Mouse (Mus musculus) spleen, adult 2 months (tissue): Measurements from ENCODE around the gene Nthl1. TPM values are rescaled to one million over a fixed set of nuclear protein-coding genes. Genes with fewer than 3 reads are reported as not detected.

Experiments used
- DNase-seq, 2 experiments: peaks; one replicate each; pipeline versions ENCODE4 v3.0.0 to v3.0.0-alpha.2; 2012 to 2021; ENCODE audit warnings: low spot score in 2 of 2, low read depth in 1 of 2
- H3K27ac ChIP-seq: fragments of 200-500 bp; 2 replicates; pipeline ENCODE4 v1.5.1; 2012; ENCODE audit warnings: low read length, inconsistent platforms; ENCODE audit not compliant: insufficient read depth
- H3K27me3 ChIP-seq: fragments of 200-500 bp; 2 replicates; pipeline ENCODE4 v1.6.1; 2012; ENCODE audit warnings: mild to moderate bottlenecking, moderate library complexity, low read length, inconsistent platforms; ENCODE audit not compliant: control insufficient read depth, insufficient read depth
- H3K36me3 ChIP-seq: fragments of 200-500 bp; 2 replicates; pipeline ENCODE4 v1.6.1; 2012; ENCODE audit warnings: mild to moderate bottlenecking, low read length, inconsistent platforms; ENCODE audit not compliant: control insufficient read depth, insufficient read depth
- H3K4me1 ChIP-seq: fragments of 200-500 bp; 2 replicates; pipeline ENCODE4 v1.6.1; 2011; ENCODE audit warnings: inconsistent platforms; ENCODE audit not compliant: control insufficient read depth, insufficient read depth, insufficient read length
- H3K4me3 ChIP-seq: fragments of 200-500 bp; 2 replicates; pipeline ENCODE4 v1.5.1; 2011; ENCODE audit warnings: mild to moderate bottlenecking, inconsistent platforms; ENCODE audit not compliant: insufficient read depth, insufficient read length; ENCODE audit errors: extremely low read depth
- CTCF ChIP-seq: fragments of 200-500 bp; IDR thresholded peaks from 2 replicates; pipeline ENCODE4 v1.5.1; 2011; ENCODE audit warnings: mild to moderate bottlenecking, inconsistent platforms; ENCODE audit not compliant: insufficient read depth, insufficient read length, insufficient replicate concordance; ENCODE audit errors: extremely low read depth
- POLR2A ChIP-seq: fragments of 200-500 bp; IDR thresholded peaks from 2 replicates; pipeline ENCODE4 v1.6.1; 2011; ENCODE audit warnings: low read depth, low read length, inconsistent platforms
- WGBS: fragments of 180-500 bp; shearing (Covaris S2); methylation state at CpG from one replicate; pipeline ENCODE4 v1.1.7; 2018; 5-methylcytosine and 5-hydroxymethylcytosine counted together
- polyA plus RNA-seq: library from polyadenylated mRNA; depleted of rRNA; stranded (reverse); fragments of >200 nt; gene quantifications from 2 replicates; pipeline ENCODE4 v1.2.3, GENCODE M21; 2012

Nthl1 gene
- polyA plus RNA-seq, 1 experiment, result 8.1 TPM

GRCm38 (mm10) chr17:24628646-24629045 is 3.8 kb upstream of the Nthl1 start:
- WGBS, result 41% methylated on average over 5 of the region's 5 CpGs
- Histone ChIP-seq H3K27me3 (no peaks in the 10 kb centered on the region), H3K4me1 (peaks cover 7% of the 10 kb centered on the region; the same call in 1 of the 2 replicates), H3K27ac (no peak overlapping the region), H3K4me3 (no peak overlapping the region), H3K36me3 (peaks cover 18% of the 10 kb centered on the region)
- DNase-seq, result peak; percentile 9 to 66
- TF ChIP-seq POLR2A (no peak), CTCF (peak; percentile 96)

GRCm38 (mm10) chr17:24630072-24630471 is 2.4 kb upstream of the Nthl1 start:
- 91% methylated on average over 14 of the region's 14 CpGs for WGBS
- Histone ChIP-seq H3K4me3 (no peak overlapping the region), H3K36me3 (peaks cover 16% of the 10 kb centered on the region), H3K27ac (no peak overlapping the region), H3K27me3 (no peaks in the 10 kb centered on the region), H3K4me1 (peaks cover 7% of the 10 kb centered on the region; the same call in 1 of the 2 replicates)
- no peak for DNase-seq
- TF ChIP-seq CTCF, result no peak

- H3K4me3 ChIP-seq, result peak overlapping the region; percentile 67
- 15% methylated on average over 22 of the region's 22 CpGs for WGBS
- peak overlapping the region; percentile 60 for H3K27ac ChIP-seq
- no peak for DNase-seq
- H3K4me1 ChIP-seq, result peaks cover 7% of the 10 kb centered on the region; the same call in 1 of the 2 replicates
- no peaks in the 10 kb centered on the region for H3K27me3 ChIP-seq
- TF ChIP-seq POLR2A, result no peak
- no peak for TF ChIP-seq CTCF
- H3K36me3 ChIP-seq, result peaks cover 7% of the 10 kb centered on the region; the same call in 1 of the 2 replicates
These were observed 451 bp downstream of the Nthl1 start for GRCm38 (mm10) chr17:24632813-24633449.

DNA sequence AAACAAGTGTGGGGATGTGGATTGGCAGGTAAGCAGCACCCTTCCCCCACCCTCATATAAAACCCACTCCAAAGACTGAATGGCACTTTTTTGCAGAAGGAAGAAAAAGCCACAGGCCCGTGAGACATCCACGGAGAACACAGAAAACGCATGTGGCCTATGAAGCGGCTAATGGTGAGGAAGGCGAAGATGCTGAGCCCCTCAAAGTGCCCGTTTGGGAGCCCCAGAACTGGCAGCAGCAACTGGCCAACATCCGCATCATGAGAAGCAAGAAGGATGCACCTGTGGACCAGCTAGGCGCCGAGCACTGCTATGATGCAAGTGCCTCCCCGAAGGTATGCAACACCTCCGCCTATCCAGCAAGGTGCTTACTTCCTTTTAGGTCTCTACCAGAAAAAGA is 1.4 kb downstream of the Nthl1 start:
- WGBS, result 90% methylated on average over 11 of the region's 11 CpGs
- Histone ChIP-seq H3K4me1 (peaks cover 7% of the 10 kb centered on the region; the same call in 1 of the 2 replicates), H3K4me3 (no peak overlapping the region), H3K27ac (no peak overlapping the region), H3K27me3 (no peaks in the 10 kb centered on the region), H3K36me3 (peaks cover 7% of the 10 kb centered on the region; the same call in 1 of the 2 replicates)
- TF ChIP-seq CTCF (no peak), POLR2A (no peak)
- no peak for DNase-seq

DNA sequence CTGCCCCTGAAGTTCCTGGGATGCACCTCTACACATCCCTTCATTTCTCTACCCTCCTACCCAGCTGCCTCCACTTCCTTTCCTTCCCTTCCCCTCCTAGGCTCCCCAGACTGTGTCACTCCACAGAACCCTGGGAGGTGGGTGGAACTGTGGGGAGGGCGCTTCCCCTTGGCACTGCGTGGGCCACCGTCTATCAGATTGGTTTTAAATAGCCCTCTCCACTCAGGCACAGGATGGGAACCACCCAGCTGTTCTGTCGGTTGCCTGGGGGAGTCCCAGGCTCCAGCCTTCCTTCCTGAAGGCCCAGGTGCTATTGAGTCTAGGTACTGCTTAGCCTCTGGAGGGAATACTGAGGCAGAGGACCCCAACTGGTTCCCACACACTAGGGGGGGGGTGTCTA is 2.5 kb downstream of the Nthl1 start:
- Histone ChIP-seq H3K27me3 (no peaks in the 10 kb centered on the region), H3K27ac (no peak overlapping the region), H3K36me3 (peaks cover 4% of the 10 kb centered on the region; the same call in 1 of the 2 replicates), H3K4me3 (no peak overlapping the region), H3K4me1 (peaks cover 7% of the 10 kb centered on the region; the same call in 1 of the 2 replicates)
- 59% methylated on average over 4 of the region's 4 CpGs for WGBS
- no peak for TF ChIP-seq CTCF
- TF ChIP-seq POLR2A, result no peak
- DNase-seq, result no peak

- H3K27ac ChIP-seq, result no peak overlapping the region
- 90% methylated on average over 5 of the region's 5 CpGs for WGBS
- TF ChIP-seq POLR2A (no peak), CTCF (no peak)
- H3K27me3 ChIP-seq, result no peaks in the 10 kb centered on the region
- no peaks in the 10 kb centered on the region for H3K36me3 ChIP-seq
- peaks cover 7% of the 10 kb centered on the region; the same call in 1 of the 2 replicates for H3K4me1 ChIP-seq
- H3K4me3 ChIP-seq, result no peak overlapping the region
- DNase-seq, result no peak
These were observed 3.2 kb downstream of the Nthl1 start for GRCm38 (mm10) chr17:24635694-24636093.

- 88% methylated on average over 5 of the region's 5 CpGs for WGBS
- no peak overlapping the region for H3K27ac ChIP-seq
- no peak for DNase-seq
- no peaks in the 10 kb centered on the region for H3K27me3 ChIP-seq
- no peak overlapping the region for H3K4me3 ChIP-seq
- no peak for TF ChIP-seq CTCF
- TF ChIP-seq POLR2A, result no peak
- H3K36me3 ChIP-seq, result no peaks in the 10 kb centered on the region
- peaks cover 6% of the 10 kb centered on the region; the same call in 1 of the 2 replicates for H3K4me1 ChIP-seq
These were observed 4.5 kb downstream of the Nthl1 start for GRCm38 (mm10) chr17:24636781-24637481.
